Comparison of ENCODE assay signal across 16 mouse cellular contexts in genomic region chr7:145108994-145109393, GRCm38 (mm10).
"Had no signal": no experiment of that assay in that cellular context is flagged by ENCODE, and none has a peak within 500 bp of the region (broad histone marks: within the 10 kb centered on the region; RNA-seq: fewer than 3 reads in every experiment).

No protein-coding gene starts in this region.

- H3K27me3 ChIP-seq: liver, embryonic 15.5 days; lung, embryonic 15.5 days; midbrain, embryonic 12.5 days; stomach, embryonic 15.5 days had no signal

- H3K27ac ChIP-seq: liver, embryonic 15.5 days; lung, embryonic 15.5 days; midbrain, embryonic 12.5 days; neural tube, embryonic 12.5 days; stomach, embryonic 15.5 days; stomach, postnatal 0 days had no signal

- H3K4me3 ChIP-seq: liver, embryonic 15.5 days; lung, embryonic 15.5 days; midbrain, embryonic 12.5 days; neural tube, embryonic 12.5 days; stomach, embryonic 15.5 days had no signal

- DNase-seq: liver, postnatal 0 days; lung, adult 2 months; lung, postnatal 14 days; lung, postnatal 36 days; midbrain, embryonic 14.5 days; right cerebral cortex, postnatal 14 days; thymus, adult 2 months; thymus, postnatal 25 days had no signal

- H3K9ac ChIP-seq: liver, embryonic 15.5 days; liver, postnatal 0 days; lung, embryonic 15.5 days; midbrain, embryonic 12.5 days; neural tube, embryonic 12.5 days; stomach, embryonic 15.5 days had no signal

- H3K4me2 ChIP-seq: liver, embryonic 15.5 days; lung, embryonic 15.5 days; midbrain, embryonic 12.5 days; neural tube, embryonic 12.5 days; stomach, embryonic 15.5 days had no signal

- H3K36me3 ChIP-seq: liver, embryonic 15.5 days; lung, embryonic 15.5 days; midbrain, embryonic 12.5 days; neural tube, embryonic 12.5 days; stomach, embryonic 15.5 days had no signal

- H3K9me3 ChIP-seq: liver, embryonic 15.5 days; lung, embryonic 15.5 days; midbrain, embryonic 12.5 days; neural tube, embryonic 12.5 days; stomach, embryonic 15.5 days had no signal

- ATAC-seq: liver, postnatal 0 days; lung, postnatal 0 days; midbrain, embryonic 16.5 days had no signal
